Mouse (Mus musculus) A20 (cell line): ENCODE results near the gene Scn9a.

ENCODE experiments used
- DNase-seq: peaks from one replicate; pipeline ENCODE4 v3.0.0-alpha.2; 2011; ENCODE audit warnings: low read depth, low spot score

The Scn9a gene

DNA sequence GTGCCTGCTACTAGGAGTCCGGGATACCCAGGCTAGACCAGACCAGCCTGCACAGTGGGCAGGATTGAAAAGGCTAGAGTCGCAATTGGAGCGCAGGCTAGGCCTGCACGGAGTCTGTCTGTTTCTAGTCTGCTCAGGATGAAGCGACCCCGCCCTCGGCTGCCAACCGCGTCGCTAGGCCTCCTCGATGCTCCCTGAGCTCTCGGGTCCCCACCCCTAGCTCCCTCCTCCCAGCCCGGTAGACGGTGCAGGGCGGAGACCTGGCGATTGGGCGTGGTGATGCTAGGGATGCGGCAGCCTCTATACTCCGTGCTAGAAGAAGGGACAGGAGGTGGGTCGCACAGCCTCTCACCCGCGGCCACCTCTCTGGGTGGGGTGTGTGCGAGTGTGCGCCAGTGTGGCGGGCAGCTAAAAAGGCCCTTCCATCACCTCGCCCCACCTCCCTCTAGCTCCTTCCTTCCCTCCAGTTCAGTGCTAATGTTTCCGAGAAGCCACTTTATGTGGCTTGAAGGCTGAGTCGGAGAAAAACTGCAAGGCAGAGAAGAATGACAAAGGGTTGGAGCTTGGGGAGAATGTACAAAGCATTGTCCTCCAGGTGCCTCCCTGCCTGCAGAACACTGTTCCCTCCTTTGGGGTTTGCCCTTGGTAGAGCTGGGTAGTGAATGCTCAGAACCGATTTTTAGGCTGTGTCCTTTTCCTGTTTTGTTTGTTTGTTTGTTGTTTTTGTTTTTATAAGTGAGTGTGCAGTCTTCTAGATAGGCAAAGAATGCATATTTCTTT lies at the start of gene Scn9a:
TSS of gene Scn9a (minus strand) at position 383 of the 780 bp plus-strand sequence.
- no peak for DNase-seq

DNA sequence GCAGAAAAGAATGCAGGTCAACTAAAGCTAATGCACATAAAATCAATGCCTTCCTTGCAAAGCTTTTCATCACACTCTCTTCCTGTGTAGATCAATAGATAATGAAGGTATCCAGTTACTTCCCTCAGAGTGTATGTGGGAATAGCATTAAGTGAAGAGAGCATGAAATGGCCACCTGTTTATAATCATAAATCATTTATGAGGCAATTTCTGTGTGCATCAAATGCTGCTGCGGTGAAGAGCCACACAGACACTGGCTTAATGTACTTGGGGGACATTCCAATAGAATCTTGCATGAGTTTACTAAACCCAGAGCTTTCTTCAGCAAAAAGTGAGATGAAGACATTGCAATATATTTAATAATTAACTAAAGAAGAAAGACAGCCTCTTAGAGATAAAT lies 27.2 kb upstream of the Scn9a start:
- DNase-seq: no peak

DNA sequence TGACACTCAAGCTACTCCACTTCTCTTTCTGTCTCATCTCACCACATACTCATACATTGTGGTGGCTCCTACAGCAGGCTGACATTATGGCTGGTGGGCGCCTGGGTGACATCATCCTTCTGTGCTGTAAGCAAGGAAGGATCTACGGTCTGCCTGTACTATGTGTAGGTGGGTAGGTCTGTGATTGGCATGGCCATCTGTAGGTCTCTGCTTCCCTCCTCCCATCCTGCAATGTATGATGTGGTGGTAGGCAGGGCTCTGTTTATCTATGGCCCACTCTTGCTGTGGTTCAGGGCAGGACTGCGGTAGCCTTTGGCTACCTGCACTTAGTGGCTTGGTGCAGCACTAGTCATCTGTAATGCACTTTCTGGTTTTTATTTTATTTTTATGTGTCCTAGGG lies 21.7 kb upstream of the Scn9a start:
- no peak for DNase-seq

DNA sequence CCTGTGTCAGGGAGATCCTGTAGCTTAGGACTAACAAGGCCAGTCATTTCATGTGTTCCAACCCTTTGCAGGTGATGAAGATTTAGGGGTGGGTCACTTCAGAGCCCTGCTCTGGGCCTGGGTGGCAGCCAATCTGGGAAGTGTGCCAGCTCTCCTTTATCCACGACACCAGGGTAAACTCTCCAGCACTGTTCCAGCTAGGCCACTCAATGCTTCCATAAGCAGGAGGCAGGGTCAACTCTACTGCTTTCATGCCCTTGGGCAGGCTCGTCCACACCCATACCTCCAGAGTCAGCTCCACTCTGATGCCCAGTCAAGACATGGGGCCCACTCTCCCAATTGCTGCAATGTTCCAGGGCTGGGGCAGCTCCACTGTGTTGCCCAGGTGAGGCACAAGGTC lies 20.7 kb upstream of the Scn9a start:
- no peak for DNase-seq

DNA sequence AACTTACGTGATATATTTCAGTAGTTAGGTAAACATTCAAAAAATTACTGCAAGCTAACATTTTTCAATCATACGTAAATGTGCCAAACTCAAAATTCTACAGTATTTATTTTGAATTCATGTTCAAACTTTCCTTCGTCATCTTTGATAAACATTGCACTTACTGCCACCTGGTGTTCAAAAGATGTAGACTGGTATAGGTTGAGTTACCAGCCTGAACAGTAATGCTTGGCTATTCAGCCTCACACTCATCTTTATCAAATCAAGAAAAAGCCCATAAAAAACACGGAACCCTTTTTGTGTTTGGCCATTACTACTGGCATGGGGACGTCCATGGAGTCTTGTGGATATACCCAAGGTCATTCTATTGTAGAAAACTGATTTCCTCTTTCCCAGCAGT lies 9.6 kb upstream of the Scn9a start:
- no peak for DNase-seq

DNA sequence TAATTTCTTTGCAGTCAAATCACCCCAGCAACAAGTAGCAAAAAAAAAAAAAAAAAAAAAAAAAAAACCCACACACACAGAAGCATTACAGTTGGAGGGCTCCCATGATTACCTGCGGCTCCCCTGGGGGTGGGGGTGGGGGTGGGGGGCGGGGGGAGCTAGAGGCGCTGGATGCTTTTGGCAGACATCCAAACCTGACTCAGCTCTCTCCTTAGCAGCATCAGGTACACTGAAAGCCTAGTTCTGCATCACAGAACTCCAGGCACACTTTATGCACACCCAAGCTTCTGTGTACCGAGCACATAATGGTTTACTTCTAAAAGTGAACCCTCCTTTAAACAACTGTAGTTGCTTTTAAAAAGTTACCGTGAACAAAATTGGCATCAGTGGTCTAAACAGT lies 2.0 kb downstream of the Scn9a start:
- no peak for DNase-seq

DNA sequence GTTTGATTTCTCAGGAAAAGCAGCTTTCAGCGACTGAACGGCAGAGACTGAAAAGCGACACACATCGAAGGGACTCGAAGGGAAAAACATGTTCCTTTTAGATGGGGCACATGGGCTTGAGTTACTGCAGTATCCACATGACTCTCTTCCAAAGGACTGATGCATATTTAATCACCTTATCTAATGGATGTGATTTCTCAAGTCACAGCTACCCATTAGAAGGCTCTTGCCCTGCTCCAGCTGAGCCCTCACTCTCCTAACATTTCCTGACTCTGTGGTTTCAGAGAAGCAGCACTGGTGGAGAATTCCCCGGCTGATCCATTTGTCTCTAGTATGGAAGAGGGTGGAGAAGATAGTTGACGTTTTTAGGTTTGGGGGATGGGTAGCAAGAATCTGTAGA lies 23.7 kb downstream of the Scn9a start:
- DNase-seq: no peak

DNA sequence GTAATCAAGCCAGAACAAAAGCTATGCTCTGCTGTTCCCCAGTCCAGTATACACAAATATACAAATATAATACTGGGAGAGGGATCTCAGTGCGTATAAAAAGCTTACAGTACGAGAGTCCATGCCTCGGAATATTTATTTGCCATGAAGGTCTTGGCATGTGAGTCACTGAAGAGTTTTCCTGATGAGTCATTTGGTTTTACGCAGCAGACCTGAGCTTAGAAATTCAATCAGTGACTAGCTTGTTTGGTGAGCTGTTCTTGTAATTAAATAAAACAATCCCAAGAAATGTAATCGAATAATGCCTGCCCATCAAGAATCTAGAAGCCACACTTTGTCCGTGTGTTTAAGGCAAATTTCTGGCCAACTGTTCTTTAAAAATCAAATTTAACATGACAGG lies 37.4 kb downstream of the Scn9a start:
- DNase-seq: no peak

DNA sequence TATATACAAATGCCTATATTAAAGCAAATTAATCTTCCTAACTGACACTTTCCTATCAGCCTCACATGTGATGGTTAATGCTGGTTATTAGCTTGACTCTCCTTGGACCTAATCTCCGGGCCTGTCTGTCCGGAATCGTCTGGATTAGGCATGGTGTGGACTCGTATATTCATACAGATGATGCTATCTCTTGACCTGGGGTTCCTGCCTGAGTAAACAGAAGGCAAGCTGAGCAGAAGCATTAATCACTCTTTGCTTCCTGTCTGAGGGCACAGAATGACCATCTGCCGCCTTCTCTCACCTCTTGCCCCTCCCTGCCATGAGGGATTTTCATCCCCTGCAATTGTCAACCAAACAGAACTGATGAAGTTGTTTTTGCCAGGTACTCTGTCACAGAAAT lies 38.6 kb downstream of the Scn9a start:
- DNase-seq: no peak

DNA sequence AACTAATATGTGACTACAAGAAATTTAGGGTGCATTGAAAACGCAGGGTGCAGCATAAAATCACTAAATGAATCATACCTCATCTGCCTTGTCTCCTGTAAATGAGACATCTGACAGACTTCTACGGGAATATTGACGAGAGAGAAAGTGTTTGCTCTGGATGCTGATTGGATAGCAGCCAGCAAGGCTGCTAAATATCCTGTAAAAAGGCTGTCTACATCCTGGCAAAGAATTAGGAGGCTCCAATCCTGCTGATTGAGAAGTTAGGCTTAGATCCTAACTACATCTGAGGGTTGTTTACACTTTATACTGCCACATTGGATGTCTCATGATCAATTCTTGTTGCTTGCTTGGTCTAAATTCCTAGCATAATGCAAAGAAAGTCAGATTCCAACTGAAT lies 44.6 kb downstream of the Scn9a start:
- no peak for DNase-seq

DNA sequence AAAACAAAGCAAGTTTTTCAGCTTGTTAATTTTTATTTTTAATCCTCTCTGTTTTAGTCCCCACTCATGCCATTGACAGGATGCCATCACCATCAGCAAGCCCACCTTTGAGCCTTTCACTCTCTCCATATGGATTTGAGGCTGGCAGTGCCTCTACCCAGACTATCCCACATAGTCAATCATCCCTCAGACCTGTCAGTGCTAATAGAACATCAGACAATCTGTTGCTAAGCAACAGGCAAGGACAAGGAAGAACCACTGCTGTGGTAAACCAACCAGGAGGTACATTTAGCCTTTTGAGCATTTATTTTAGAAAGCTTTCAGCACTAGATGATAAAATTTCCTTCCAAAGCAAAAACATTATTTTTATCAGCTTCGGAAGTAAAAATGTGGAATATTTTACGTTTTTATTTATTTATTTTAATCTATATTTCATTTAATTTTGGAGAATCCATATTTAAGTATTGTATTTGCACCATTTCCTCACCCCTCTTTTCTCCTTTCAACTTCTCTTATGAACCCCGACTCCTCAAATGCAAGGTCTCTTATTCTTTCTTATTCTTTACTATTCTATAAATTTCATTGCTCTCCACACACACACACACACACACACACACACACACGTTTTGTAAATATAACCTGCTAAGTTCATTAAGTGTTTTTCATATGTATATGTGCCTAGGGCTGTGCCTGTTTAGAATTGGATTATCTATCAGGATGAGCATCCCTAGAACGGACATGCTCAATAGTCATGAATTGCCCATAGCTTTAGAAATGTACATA lies 54.5 kb downstream of the Scn9a start:
- DNase-seq: no peak

DNA sequence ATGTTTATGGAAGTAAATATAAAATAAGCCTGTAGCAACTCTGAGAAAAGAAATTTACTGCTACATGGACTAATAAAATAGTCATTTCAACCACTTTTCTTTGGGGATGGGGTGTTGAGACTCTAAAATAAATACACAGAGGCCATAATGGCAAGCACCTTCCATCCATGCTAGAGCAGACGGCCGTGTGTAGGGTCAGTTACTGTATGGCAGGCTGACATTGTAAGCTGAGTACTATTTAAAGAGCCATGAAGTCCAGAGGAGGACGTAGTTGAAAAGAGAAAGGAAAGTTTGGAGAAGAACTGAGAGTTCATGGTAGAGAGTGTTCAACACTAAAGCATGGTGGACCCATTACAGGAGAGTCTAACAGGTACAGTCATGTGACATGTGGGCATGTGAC lies 86.5 kb downstream of the Scn9a start:
- DNase-seq: no peak

DNA sequence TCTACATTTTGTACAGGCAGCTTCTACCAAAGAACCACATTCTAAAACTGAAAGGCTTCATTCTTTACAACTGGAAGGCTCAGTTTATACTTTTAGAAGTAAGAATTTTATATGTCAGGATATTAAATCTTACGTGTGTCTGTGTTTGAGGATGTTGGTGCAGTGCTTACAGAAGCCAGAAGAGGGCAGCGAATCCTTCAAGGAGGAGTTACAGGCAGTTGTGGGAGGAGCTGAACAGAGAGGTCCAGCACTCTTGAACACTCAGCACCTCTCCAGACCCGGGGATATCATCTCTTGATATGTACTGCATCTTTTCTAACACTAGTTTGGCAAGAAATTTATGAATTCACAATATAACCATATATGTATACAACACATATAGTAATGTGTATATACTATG lies 114.8 kb downstream of the Scn9a start:
- no peak for DNase-seq

DNA sequence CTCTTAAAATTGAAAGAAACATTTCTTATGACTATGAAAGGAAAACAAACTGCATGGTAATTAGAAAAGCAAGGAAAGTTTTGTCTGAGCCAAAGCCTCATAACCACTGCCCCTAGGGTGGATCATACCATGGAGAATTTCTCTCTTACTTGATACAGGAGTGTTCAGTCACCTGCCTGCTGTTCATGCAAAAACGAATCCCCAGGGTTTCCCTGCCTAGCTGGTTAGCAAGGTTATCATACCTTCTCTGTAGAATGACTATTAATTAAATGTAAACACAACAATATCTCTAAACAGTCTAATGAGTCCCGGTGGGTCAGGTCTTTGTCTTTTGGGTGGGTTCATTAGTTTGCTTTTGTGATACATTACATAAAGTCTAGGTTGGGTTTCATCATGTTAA lies 123.3 kb downstream of the Scn9a start:
- no peak for DNase-seq

DNA sequence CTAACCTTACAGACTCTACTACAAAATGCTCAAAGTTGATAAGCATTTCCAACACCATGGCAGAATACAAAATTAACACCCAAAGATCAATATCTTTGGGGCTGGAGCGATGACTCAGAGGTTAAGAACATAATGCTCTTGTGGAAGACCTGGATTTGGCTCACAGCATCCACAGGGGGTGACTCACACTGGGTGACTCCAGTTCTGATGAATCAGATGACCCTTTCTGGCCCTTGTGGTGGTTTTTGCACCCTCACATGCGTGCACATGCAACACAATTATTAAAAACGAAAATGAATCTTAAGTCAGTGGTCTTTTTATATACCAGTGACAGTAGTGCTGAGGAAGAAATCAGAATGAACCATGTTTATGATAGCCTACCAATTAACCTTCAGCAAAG lies 126.7 kb downstream of the Scn9a start:
- DNase-seq: no peak

DNA sequence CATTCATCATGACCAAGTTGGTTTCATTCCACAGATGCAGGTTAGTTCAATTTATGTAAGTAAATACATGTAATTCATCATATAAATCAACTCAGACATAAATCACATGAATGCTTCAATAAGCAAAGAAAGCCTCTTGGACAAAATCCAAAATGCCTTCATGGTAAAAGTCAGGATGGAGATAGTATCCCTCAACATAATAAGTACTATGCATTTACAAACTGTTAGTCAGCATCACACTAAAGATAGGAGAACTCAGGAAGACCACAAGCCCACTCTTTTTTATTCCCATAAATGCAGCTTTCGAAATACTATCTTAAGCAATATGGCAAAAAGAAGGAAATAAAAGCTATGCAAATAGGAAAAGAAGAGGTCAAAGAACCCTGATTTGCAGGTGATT lies 127.1 kb downstream of the Scn9a start:
- no peak for DNase-seq

DNA sequence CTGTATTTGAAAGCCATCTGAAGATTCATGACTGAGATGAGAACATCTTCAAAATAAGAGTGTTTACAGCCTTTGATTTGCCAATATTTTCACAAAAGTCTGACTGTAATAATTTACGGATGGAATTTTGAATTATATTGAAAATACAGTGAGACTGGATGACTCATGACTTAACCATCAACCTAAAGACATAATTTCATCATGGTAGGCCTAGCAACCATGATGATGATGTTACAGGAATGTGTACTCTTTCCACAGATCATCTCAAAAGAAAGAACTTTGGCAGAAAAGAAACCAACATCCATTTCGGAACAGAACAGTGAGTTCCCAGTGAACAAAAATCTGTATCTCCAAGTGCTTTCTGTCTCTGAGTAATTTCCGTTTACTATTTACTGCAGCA lies 132.6 kb downstream of the Scn9a start:
- no peak for DNase-seq

DNA sequence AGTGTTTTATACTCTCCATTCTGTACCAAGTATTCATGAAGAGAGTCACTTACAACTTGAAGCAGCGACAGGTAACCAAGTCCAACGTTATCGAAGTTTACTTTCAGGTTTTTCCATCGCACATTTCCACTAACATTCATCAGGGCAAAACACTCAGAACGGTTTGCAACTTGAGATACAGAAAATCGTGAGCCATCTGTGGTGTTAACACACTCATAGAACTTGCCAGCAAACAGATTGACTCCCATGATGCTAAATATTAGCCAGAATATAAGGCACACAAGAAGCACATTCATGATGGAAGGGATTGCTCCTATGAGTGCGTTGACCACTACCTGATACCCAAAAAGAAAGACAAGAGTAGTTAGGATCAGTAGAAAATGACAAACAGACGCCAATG lies 140.2 kb downstream of the Scn9a start:
- no peak for DNase-seq

DNA sequence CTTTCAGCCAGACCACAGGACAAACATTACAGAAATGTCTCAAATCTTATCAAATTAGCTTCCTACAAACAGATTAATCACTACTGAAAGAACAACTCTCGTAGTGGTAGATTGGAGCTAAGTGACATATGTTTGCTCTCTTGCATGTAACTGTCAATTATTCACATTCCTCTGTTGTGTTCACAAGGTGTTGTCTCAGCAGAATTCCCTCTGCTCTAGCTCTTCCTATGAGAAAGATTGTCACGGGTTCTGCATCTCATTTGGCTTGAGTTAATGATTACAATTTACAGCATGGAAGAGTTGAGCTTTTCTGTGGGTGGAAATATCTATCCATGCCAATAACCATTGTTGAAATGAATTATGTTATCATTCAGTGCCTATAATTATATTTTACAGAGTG lies 156.4 kb downstream of the Scn9a start:
- no peak for DNase-seq

DNA sequence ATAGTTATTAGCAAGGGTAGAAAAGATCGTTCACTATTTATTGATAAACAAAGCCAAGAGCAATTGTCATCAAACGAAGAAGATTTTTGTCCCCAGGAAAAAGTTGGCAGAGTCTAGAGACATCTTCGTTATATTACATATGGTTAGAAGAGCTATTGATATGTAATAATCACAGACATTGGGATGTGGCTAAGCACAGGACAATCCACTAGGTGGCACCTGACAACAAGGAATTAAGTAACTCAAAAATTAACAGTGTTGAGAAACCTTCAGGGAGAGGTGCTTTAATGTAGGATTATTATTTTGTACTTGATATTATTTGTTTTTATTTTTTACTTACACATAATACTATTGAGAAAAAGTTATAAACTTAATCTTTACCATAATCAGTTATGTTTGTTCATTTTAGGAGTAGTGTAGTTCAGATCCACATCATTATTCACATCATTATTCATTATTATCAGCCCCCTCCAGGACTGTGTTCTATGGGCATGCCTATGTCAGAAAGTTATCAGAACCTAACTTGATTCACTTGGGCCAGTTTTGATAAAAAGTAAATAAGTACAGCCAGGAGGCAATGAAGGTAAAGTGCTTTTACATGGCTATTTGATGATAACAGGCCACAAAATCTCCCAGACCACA lies 161.5 kb downstream of the Scn9a start:
- no peak for DNase-seq

DNA sequence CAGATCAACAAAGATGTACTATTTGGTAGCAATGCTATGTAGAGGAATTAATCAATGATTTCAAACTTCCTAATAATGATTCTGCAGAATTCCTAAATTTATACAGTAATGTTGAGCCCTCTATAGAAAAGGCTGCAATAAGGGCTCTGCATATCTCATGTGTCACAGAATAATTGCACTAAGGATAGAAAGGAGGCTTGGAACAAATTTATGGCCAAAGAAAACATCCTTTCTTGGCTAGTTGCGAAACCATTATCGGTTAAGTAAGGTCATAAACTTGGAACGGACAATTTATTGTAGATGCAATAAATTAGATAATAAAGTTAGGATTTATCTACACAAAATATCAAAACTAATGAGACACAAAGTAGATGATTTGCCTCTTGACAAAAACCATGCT lies 169.3 kb downstream of the Scn9a start:
- no peak for DNase-seq

DNA sequence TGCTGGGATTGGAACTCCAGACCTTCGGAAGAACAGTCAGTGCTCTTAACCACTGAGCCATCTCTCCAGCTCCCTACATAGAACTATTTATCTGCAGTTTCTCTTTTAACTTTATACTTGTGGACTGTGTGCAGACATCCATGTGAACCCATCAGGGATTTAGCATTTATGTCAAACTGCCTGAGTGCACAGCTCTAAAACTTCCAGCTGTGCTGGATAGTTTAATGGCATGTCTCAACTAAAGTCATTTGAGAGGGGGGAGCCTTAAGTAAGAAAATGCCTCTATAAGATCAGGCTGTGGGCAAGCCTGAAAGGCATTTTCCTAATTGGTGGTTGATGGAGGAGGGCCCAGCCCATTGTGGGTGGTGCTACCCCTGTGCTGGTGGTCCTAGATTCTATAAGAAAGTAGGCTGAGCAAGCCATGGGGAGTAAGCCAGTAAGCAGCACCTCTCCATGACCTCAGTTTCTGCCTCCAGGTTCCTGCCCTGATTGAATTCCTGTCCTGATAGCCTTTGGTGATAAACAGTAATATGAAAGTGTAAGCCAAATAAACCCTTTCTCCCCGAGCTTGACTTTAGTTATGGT lies 169.8 kb downstream of the Scn9a start:
- no peak for DNase-seq
